Mouse (Mus musculus): ENCODE results near the gene Mn1. TPM values are rescaled to one million over a fixed set of nuclear protein-coding genes. Genes with fewer than 3 reads are reported as not detected.

The Mn1 gene
- polyA plus RNA-seq, 2 experiments from 2014 or later = not detected

DNA sequence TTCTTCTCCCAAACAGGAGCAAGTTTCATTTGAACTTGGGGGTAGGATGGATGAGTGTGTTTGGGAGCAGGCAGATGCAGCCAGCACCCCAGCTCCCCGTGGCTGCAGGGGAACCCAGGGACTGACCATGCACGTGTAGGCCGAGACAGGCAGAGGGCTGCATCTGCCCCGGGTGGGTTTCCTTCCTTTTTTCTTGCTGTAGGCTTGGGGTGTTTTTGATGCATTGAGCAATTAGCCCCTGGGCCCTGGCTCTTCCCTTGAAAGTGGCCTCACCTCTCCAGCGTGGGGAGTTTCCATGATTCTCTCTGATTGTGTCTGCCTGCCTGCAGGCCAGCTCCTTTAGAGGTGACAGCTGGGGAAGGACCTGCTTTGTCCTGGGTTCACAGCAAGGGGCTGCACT, 15.7 kb downstream of the Mn1 start:
- ATAC-seq = no peak

DNA sequence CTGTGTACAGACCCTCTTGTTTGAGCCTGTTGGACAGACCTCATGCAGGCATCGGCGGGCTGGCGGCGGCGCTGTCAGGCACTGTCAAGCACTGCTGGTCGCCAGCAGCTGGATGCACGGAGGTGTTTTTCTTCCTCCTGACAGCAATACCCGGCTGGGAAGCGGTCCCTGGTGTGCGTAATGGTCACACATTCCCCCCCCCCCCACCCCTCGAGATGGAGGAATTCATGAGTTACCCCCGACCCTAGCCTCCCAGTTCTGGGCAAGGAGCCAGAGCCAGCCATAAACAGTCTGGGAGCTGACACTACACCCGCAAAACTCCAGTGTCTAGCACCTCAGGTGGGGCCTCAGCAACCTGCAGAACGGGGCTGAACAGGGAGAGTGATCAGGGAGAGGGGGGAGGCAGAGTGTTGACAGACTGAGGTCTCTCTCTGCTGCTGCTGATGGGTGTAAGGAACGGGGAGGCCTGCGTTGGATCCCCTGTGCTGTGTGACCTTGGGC, 17.2 kb downstream of the Mn1 start:
- no peak for ATAC-seq

- no peak for ATAC-seq
Observed at GRCm38 (mm10) chr5:111436260-111436659, 19.1 kb downstream of the Mn1 start.

- ATAC-seq = no peak
Observed at GRCm38 (mm10) chr5:111437205-111437604, 20.0 kb downstream of the Mn1 start.

DNA sequence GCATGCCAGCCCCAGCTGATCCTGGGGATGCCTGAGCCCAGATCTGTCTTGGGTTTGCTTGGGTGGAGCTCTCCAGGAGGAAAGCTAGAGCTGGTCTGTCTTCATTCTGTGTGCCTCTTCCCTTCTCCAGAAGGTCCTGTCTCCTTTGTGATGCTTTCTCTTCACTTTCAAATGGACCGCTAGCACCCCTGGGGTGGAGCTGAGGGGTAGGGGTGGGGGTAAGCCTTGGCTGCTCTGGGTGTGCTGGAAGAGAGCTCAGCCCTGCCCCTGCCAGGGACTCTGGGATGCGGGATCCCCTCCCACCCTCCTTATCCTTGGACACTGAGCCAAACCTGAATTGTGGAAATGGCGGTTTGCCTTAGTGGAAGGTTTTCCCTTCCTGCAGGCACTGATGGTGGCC, 21.2 kb downstream of the Mn1 start:
- no peak for ATAC-seq

GRCm38 (mm10) chr5:111438821-111439220, 21.7 kb downstream of the Mn1 start:
- ATAC-seq = no peak

DNA sequence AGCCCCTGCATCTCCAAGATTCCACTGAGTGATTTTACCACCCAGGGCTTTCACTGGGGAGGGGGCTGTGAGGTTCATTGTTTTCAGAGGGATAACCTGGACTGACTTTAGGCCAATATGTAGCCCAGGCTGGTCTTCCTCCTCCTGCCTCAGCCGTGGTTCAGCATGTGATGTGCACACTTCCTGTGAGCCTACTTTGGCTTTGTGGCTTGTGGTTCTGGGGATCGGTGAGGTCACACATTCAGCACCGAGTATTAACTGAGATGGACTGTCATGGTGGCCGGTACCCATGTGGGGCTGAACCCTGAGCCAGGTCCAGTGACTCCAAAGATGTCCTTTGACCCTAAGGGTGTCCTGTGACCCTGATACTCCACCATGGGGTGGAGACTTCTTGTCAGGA, 23.1 kb downstream of the Mn1 start:
- no peak for ATAC-seq

DNA sequence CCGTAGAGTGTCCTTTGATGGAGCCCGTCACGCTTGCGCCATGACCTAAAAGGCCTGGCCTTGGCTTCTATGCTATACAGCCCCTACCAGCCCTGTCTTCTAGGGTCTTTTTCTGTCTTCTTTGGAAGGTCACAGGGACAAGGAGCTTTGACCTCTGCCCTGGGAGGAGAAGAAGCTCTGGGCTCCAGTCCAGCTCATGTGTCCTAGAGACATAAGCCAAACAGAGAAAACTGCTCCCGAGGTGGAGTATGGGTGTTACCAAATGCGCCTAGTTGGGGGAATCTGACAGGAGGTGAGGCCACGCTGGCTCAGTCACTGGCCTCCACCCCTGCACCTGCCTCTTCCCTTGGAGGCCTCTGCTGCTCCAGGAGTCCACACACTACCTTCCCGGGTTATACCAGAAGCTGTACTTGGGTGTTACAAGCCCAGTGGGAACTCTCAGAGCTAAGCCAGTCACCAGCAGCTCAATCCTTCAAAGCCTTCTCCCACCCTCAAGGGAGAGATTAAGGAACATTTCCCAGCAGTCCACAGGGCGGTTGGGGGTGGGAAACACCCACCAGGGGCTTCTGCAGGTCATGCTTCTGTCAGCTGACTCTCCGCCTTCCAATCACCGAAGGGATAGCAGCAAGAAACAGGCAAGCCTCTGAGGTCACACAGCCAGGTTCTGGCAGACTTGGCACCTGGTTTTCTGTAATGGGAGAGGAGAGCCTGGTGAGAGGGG, 25.1 kb downstream of the Mn1 start:
- no peak for ATAC-seq

DNA sequence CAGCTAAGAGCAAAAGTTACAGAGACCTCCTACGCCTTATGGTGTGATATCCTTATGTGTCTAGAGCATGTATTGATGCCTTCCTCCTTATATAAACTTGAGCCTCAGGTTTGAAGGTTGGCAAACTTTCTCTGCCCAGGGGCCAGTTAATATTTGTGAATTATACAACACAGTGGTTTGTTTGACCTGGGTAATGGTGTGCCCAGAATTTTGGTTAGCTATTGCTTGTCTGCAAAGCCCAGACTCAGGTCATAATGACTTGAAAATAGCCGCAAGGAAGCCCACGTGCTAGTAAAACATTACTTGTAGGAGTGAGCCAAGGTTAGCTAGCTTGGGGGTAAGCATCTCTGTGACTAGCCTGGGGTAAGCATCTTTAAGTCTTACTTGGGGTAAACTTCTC, 26.5 kb downstream of the Mn1 start:
- no peak for ATAC-seq

- ATAC-seq = no peak
Observed at GRCm38 (mm10) chr5:111444361-111444760, 27.2 kb downstream of the Mn1 start.

DNA sequence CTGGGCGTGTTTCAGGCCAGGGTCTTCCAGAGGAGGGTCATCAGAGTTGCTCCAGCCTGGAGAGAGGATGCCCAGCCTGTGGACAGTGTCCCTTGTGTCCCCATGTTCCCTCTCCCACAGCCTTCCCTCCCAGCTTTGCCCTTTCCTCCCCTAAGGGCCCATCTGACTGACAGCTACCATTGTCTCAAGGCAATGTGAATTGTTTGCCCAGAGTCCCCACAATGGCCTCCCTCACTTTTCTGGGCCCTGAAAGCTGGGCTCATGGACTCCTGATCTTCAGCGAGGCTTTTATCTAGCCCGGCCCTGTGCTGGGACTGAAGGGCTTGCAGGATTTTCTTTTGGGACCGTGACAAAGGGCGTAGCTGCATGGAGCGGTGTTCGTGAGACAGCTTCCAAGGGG, 29.5 kb downstream of the Mn1 start:
- ATAC-seq = no peak

DNA sequence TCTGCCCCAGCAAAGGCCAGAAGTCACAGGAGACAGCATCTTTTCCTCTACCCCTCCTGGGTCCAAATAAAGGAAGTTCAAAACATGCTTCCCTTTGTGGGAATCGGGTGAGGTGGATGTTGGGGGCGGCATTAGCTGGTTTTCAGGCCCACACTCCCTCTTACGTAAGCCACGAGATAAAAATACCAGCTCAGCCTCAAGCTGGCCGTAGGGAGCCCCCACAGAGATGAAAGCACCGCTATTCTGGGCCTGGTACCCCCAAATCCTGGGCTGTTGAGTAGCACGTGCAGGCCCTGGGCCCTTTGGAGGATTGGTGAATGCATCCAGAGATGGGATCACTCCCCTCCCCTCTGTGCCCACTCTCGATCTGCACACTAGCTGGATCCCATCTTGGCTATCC, 32.5 kb downstream of the Mn1 start:
- no peak for ATAC-seq

DNA sequence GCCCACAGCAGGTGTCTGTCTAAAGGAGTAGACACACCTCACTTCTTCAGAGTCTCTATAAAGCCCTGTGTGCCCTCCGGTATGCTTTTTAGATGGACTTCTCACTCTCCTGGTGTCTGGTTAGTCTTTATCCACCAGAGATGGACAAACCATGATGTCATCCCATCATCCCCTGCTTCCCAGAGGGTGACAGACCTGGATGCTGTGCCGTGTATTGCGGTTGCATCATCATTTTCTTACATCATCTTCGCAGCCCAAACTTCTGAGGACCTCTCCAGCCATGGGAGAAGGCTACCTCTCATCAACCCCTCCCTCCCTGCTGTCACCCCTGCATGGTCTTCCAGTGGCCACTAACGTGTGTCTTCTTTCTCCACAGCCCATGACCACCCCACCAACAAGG, 37.1 kb downstream of the Mn1 start:
- no peak for ATAC-seq

DNA sequence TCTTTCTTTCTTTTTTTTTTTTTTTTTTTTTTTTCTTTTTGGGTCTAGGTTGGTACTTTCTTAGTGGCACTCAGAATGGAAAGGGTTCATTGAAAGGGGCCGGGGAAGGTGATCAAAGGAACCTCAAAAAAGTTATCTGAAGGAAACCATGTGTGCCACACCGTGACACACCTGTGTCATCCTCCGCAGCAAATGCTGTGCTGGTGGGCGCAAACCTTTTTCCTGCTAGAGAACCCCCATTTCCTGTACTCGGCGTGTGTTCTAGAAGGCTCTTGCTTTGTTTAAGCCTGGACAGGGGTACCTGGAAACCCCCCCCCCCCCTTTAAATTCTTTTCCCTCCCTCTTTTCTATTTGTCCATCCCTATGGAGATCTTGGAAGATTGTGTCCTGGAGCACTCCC, 37.7 kb downstream of the Mn1 start:
- ATAC-seq = no peak

- no peak for ATAC-seq
Observed at GRCm38 (mm10) chr5:111458675-111459074, 41.5 kb downstream of the Mn1 start.

GRCm38 (mm10) chr5:111465811-111466299, 48.7 kb downstream of the Mn1 start:
- ATAC-seq = no peak

GRCm38 (mm10) chr5:111466429-111466828, 49.3 kb downstream of the Mn1 start:
- no peak for ATAC-seq

- no peak for ATAC-seq
Observed at GRCm38 (mm10) chr5:111467699-111468098, 50.5 kb downstream of the Mn1 start.

GRCm38 (mm10) chr5:111469195-111469882, 52.2 kb downstream of the Mn1 start:
- ATAC-seq = no peak

GRCm38 (mm10) chr5:111470875-111471274, 53.7 kb downstream of the Mn1 start:
- no peak for ATAC-seq

DNA sequence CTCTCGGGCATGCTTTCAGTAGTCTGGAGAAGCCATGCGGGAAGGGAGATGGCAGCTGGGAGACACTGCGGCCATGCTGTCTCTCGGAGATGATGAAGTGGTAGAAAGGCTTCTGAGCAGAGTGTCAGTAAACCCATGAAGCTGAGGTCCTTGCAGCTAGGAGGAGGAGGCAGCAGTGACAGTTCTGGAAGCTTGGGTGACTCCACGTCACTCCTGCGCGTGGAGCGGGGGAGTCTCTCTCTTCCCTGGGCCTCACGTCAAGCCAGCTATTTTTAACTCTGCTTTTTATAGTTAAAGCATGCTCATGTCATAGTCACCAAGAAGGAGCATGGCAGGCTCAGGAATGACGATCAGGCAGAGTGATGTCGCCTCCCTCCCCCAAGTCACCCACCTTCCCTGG, 56.3 kb downstream of the Mn1 start:
- ATAC-seq = no peak

DNA sequence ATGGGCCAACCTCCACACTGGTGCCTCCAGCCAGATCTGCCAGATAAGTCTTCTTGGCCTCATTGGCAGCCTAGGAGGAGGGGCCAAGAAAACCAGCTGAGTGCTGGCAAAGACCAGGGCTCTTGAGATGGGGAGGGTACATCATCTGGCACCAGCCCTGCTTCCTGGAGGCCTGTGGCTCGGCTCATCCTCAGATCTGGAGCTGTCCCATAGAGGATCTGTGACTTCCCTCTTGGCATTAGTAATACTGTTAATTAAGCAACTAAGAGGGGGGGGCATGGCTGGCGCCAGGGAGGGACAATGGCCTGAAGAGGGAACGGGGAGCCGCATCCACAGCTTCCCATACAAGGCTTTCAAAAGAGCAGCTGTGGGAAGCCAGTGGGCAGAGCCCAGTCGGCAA, 58.6 kb downstream of the Mn1 start:
- ATAC-seq = no peak

GRCm38 (mm10) chr5:111476141-111476540, 59.0 kb downstream of the Mn1 start:
- no peak for ATAC-seq

DNA sequence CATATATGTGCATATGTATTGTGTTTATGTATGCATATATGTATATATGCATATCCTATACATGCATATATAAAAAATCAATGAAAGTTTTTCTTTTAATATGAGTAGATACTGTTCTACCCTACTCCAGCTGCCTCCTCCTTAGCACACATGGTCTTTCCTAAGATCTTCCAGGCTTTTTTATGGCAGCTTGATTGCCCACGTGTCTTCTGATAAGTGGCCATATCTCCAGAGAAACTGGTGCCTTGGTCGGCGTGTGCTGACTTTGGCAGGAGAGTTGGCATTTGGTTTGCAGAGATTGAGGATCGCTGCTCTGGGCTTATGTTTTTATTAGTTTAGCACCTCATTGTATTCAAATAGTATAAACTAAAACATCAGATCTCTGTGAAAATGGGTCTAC, 68.7 kb downstream of the Mn1 start:
- no peak for ATAC-seq

All from activated CD4-positive, CD25-positive, alpha-beta regulatory T cell, adult 4 months (primary cell).